Mouse (Mus musculus) spleen, postnatal 36 days (tissue): ENCODE measurements around the gene Mok.
"Not testable (repeated sequence)": the region's sequence is repeated elsewhere in the genome, so short reads cannot be mapped to it uniquely, and the experiment has no call there.

ENCODE experiments used
- DNase-seq, 2 experiments: peaks; one replicate each; pipeline ENCODE4 v3.0.0; 2022; ENCODE audit warnings: low spot score in 2 of 2, mixed read lengths in 1 of 2

The Mok gene

GRCm38 (mm10) chr12:110840348-110841198, at the start of gene Mok:
Mok (minus strand) TSS chr12:110840939.
- DNase-seq, result peak; percentile 90 to 92

GRCm38 (mm10) chr12:110889036-110890020, 48.6 kb upstream of the Mok start, which contains the start of the genes Cinp and Tecpr2:
Cinp (minus strand) TSS chr12:110889145.
Tecpr2 (plus strand) TSS chr12:110889264.
- DNase-seq, result peak; percentile 98

GRCm38 (mm10) chr12:110888606-110889005, 47.9 kb upstream of the Mok start:
- no peak for DNase-seq

- DNase-seq, result no peak
These were observed 47.4 kb upstream of the Mok start for GRCm38 (mm10) chr12:110888106-110888505.

- DNase-seq, result no peak
These were observed 44.5 kb upstream of the Mok start for GRCm38 (mm10) chr12:110885251-110885650.

- DNase-seq, result no peak
These were observed 41.6 kb upstream of the Mok start for GRCm38 (mm10) chr12:110882291-110882690.

- no peak for DNase-seq
These were observed 34.6 kb upstream of the Mok start for GRCm38 (mm10) chr12:110875351-110875750.

- DNase-seq, result no peak
These were observed 30.5 kb upstream of the Mok start for GRCm38 (mm10) chr12:110871247-110871646.

- peak in 1 of 2 experiments; percentile 18 for DNase-seq
These were observed 29.4 kb upstream of the Mok start for GRCm38 (mm10) chr12:110870107-110870506.

- DNase-seq, result no peak
These were observed 25.2 kb upstream of the Mok start for GRCm38 (mm10) chr12:110865989-110866388.

- no peak for DNase-seq
These were observed 24.8 kb upstream of the Mok start for GRCm38 (mm10) chr12:110865571-110865970.

- DNase-seq, result no peak
These were observed 23.3 kb upstream of the Mok start for GRCm38 (mm10) chr12:110864008-110864407.

- DNase-seq, result no peak
These were observed 20.5 kb upstream of the Mok start for GRCm38 (mm10) chr12:110861256-110861655.

- no peak for DNase-seq
These were observed 19.6 kb upstream of the Mok start for GRCm38 (mm10) chr12:110860293-110860692.

- not testable (repeated sequence) for DNase-seq
These were observed 17.9 kb upstream of the Mok start for GRCm38 (mm10) chr12:110858681-110859080.

GRCm38 (mm10) chr12:110857196-110857595, 16.5 kb upstream of the Mok start:
- peak; percentile 30 to 38 for DNase-seq

GRCm38 (mm10) chr12:110854786-110855737, 14.3 kb upstream of the Mok start:
- DNase-seq, result peak in 1 of 2 experiments; percentile 35

GRCm38 (mm10) chr12:110851923-110852322, 11.2 kb upstream of the Mok start:
- no peak for DNase-seq

- DNase-seq, result peak; percentile 30 to 38
These were observed 10.7 kb upstream of the Mok start for GRCm38 (mm10) chr12:110851414-110851813.

GRCm38 (mm10) chr12:110850929-110851256, 10.2 kb upstream of the Mok start:
- no peak for DNase-seq
